Mouse (Mus musculus): ENCODE data around the gene Gm9507.
"Not testable (repeated sequence)": the region's sequence is repeated elsewhere in the genome, so short reads cannot be mapped to it uniquely, and the experiment has no call there.

Gene Gm9507

GRCm38 (mm10) chr10:77772142-77772541 is 39.5 kb downstream of the Gm9507 start:
- in situ Hi-C loops (cut with MboI, MseI), result not testable (repeated sequence)

GRCm38 (mm10) chr10:77771225-77771624 is 40.4 kb downstream of the Gm9507 start, which contains the start of gene Gm3238:
Gm3238 (minus strand) TSS chr10:77771325.
- in situ Hi-C loops (cut with MboI, MseI), result not testable (repeated sequence)

DNA sequence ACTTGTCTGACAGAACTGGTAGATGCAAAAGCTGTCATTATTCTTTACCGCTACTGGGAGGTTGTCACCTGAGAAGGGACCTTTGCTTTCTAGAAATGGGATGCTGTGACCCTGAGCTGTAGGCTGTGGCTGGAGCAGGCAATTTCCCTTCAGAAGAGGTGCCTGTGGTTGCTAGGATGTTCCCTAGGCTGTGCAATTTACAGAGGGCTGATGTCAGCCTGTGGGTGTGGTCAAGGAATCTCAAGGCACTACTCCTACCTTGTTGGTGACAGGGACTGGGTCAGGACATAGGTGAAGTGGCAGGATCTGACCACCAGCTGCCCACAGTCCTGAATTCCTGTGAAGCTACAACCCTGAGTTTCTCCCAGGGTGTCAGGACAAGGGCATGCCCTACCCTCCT is 41.9 kb downstream of the Gm9507 start:
- in situ Hi-C loops (cut with MboI, MseI), result no loop called here

All from regulatory T cell (primary cell).